In genomic region chr7:45637710-45638109, GRCm38 (mm10) we compare ENCODE assay signal across 13 mouse cellular contexts. TPM values are rescaled to one million over a fixed set of nuclear protein-coding genes. Genes with fewer than 3 reads are reported as not detected.
DNase-seq lines count a peak whose midpoint lies in the region; ATAC-seq lines count a peak whose summit lies in the region.
"Had no signal": no experiment of that assay in that cellular context is flagged by ENCODE, and none has a peak within 500 bp of the region (broad histone marks: within the 10 kb centered on the region; RNA-seq: fewer than 3 reads in every experiment).

No protein-coding gene starts in this region.

- DNase-seq in heart, adult 18-20 months = no peak
- no peak for DNase-seq in midbrain, embryonic 11.5 days (ENCODE audit: low spot score, missing footprints)
- no peak for DNase-seq in limb, embryonic 10.5 days (ENCODE audit: low spot score)
- DNase-seq in kidney, adult 18-20 months = no peak
- no peak for DNase-seq in left cerebral cortex, adult 8-10 months (ENCODE audit: low spot score in 2 of 2)
- DNase-seq: right cerebral cortex, postnatal 25 days had no signal

- no peak overlapping the region for H3K4me3 ChIP-seq in heart, embryonic 16.5 days (ENCODE audit: low read length)
- H3K4me3 ChIP-seq in midbrain, embryonic 11.5 days (ENCODE audit: low read depth, low read length) = peak overlapping the region; percentile 19; the same call in 1 of the 2 replicates
- no peak overlapping the region for H3K4me3 ChIP-seq in midbrain, embryonic 16.5 days (ENCODE audit: low read depth, low read length)
- H3K4me3 ChIP-seq in limb, embryonic 10.5 days = peak overlapping the region; percentile 42; the same call in 1 of the 2 replicates
- no peak overlapping the region; the same call in 1 of the 2 replicates for H3K4me3 ChIP-seq in stomach, embryonic 16.5 days (replicated peaks; ENCODE audit: low read length)

- ATAC-seq in heart, embryonic 16.5 days (replicated peaks; ENCODE audit: extremely low read depth, insufficient read depth, low FRiP score) = no peak
- no peak for ATAC-seq in midbrain, embryonic 11.5 days (ENCODE audit: low FRiP score)
- no peak for ATAC-seq in midbrain, embryonic 16.5 days
- ATAC-seq in stomach, embryonic 16.5 days (ENCODE audit: insufficient read depth, low FRiP score) = no peak

- peaks cover 9% of the 10 kb centered on the region for H3K36me3 ChIP-seq in heart, embryonic 16.5 days (ENCODE audit: control insufficient read depth, insufficient read depth)
- H3K36me3 ChIP-seq in midbrain, embryonic 11.5 days (ENCODE audit: control insufficient read depth, insufficient read depth, low read length) = no peaks in the 10 kb centered on the region
- H3K36me3 ChIP-seq in midbrain, embryonic 16.5 days (ENCODE audit: control insufficient read depth, insufficient read depth, low read length) = peaks cover 13% of the 10 kb centered on the region
- peaks cover 11% of the 10 kb centered on the region for H3K36me3 ChIP-seq in limb, embryonic 10.5 days
- 0 out of 2 replicates have a peak, but pooled peaks cover 3% of the 10 kb centered on the region for H3K36me3 ChIP-seq in stomach, embryonic 16.5 days (ENCODE audit: control insufficient read depth, insufficient read depth, low read length)

- 91% methylated on average over 6 of the region's 6 CpGs for WGBS in heart, embryonic 16.5 days
- 92% methylated on average over 6 of the region's 6 CpGs for WGBS in midbrain, embryonic 11.5 days
- 98% methylated on average over 6 of the region's 6 CpGs for WGBS in midbrain, embryonic 16.5 days
- 98% methylated on average over 6 of the region's 6 CpGs for WGBS in limb, embryonic 10.5 days
- WGBS in stomach, embryonic 16.5 days = 94% methylated on average over 6 of the region's 6 CpGs

- H3K27me3 ChIP-seq in heart, embryonic 16.5 days (ENCODE audit: control insufficient read depth, insufficient read depth, low read length) = no peaks in the 10 kb centered on the region
- no peaks in the 10 kb centered on the region; the same call in 1 of the 2 replicates for H3K27me3 ChIP-seq in midbrain, embryonic 11.5 days (ENCODE audit: control insufficient read depth, insufficient read depth, low read length)
- H3K27me3 ChIP-seq in midbrain, embryonic 16.5 days (ENCODE audit: control insufficient read depth, insufficient read depth, low read depth, low read length) = no peaks in the 10 kb centered on the region
- peaks cover 27% of the 10 kb centered on the region for H3K27me3 ChIP-seq in limb, embryonic 10.5 days (ENCODE audit: low read depth, poor library complexity, severe bottlenecking)
- no peaks in the 10 kb centered on the region for H3K27me3 ChIP-seq in stomach, embryonic 16.5 days (ENCODE audit: control insufficient read depth, insufficient read depth, low read length)

- no peaks in the 10 kb centered on the region for H3K9me3 ChIP-seq in heart, embryonic 16.5 days (replicated peaks; ENCODE audit: control insufficient read depth, low read length)
- H3K9me3 ChIP-seq in midbrain, embryonic 11.5 days (ENCODE audit: control insufficient read depth, low read length) = no peaks in the 10 kb centered on the region
- no peaks in the 10 kb centered on the region for H3K9me3 ChIP-seq in midbrain, embryonic 16.5 days (replicated peaks; ENCODE audit: control insufficient read depth, low read length, poor library complexity, severe bottlenecking)
- H3K9me3 ChIP-seq in limb, embryonic 10.5 days (replicated peaks) = no peaks in the 10 kb centered on the region
- no peaks in the 10 kb centered on the region for H3K9me3 ChIP-seq in stomach, embryonic 16.5 days (replicated peaks; ENCODE audit: control insufficient read depth, low read length)

- no peak overlapping the region for H3K9ac ChIP-seq in heart, embryonic 16.5 days (ENCODE audit: low read length)
- H3K9ac ChIP-seq in midbrain, embryonic 11.5 days (ENCODE audit: low read length) = no peak overlapping the region
- no peak overlapping the region for H3K9ac ChIP-seq in midbrain, embryonic 16.5 days (ENCODE audit: low read depth, low read length)
- peak overlapping the region; percentile 60; the same call in 1 of the 2 replicates for H3K9ac ChIP-seq in stomach, embryonic 16.5 days (ENCODE audit: low read length)

- peaks cover 44% of the 10 kb centered on the region for H3K4me1 ChIP-seq in heart, embryonic 16.5 days (ENCODE audit: control insufficient read depth, insufficient read depth, low read length)
- H3K4me1 ChIP-seq in midbrain, embryonic 11.5 days (ENCODE audit: control insufficient read depth, insufficient read depth, low read length) = peaks cover 12% of the 10 kb centered on the region
- H3K4me1 ChIP-seq in midbrain, embryonic 16.5 days (ENCODE audit: control insufficient read depth, insufficient read depth, low read length) = peaks cover 11% of the 10 kb centered on the region
- H3K4me1 ChIP-seq in limb, embryonic 10.5 days = peaks cover 36% of the 10 kb centered on the region
- H3K4me1 ChIP-seq in stomach, embryonic 16.5 days (ENCODE audit: control insufficient read depth, insufficient read depth, low read length) = peaks cover 38% of the 10 kb centered on the region

- peak overlapping the region; percentile 53; the same call in 1 of the 2 replicates for H3K4me2 ChIP-seq in heart, embryonic 16.5 days (ENCODE audit: low read depth, low read length)
- peak overlapping the region; percentile 40; the same call in 1 of the 2 replicates for H3K4me2 ChIP-seq in midbrain, embryonic 11.5 days
- no peak overlapping the region for H3K4me2 ChIP-seq in midbrain, embryonic 16.5 days (ENCODE audit: low read length)
- 0 out of 2 replicates have a peak overlapping the region, but pooled peaks have one; percentile 56 for H3K4me2 ChIP-seq in stomach, embryonic 16.5 days (ENCODE audit: low read depth, low read length)

- H3K27ac ChIP-seq in heart, embryonic 16.5 days (ENCODE audit: low read length) = no peak overlapping the region
- H3K27ac ChIP-seq in midbrain, embryonic 11.5 days (ENCODE audit: low read depth, low read length) = no peak overlapping the region
- no peak overlapping the region for H3K27ac ChIP-seq in midbrain, embryonic 16.5 days (ENCODE audit: low read length)
- no peak overlapping the region for H3K27ac ChIP-seq in limb, embryonic 10.5 days
- no peak overlapping the region for H3K27ac ChIP-seq in stomach, embryonic 16.5 days (ENCODE audit: low read length)
- H3K27ac ChIP-seq: macrophage had no signal

RNA-seq across cellular contexts. Expression of gene Mamstr, which starts 2.1 kb away (rescaled TPM):
- 7.6 and 9.0 TPM in 2 replicates for polyA plus RNA-seq in heart, embryonic 16.5 days (2015; fragmentation: Nextera tagmentation; extraction: Ambion mirVana)
- 1 to 10 TPM; 2.4 to 2.6 TPM for total RNA-seq in heart, adult 18-20 months (2021)
- 1.8 and 2.1 TPM in 2 replicates for polyA plus RNA-seq in midbrain, embryonic 11.5 days (2014; fragmentation: Nextera tagmentation; extraction: Ambion mirVana)
- 3.4 and 4.6 TPM in 2 replicates for polyA plus RNA-seq in midbrain, embryonic 16.5 days (2015; fragmentation: Nextera tagmentation; extraction: Ambion mirVana)
- polyA plus RNA-seq in limb, embryonic 10.5 days (2016; fragmentation: Nextera tagmentation; extraction: Ambion mirVana) = 2.2 and 3.2 TPM in 2 replicates
- 10.9 and 14.2 TPM in 2 replicates for polyA plus RNA-seq in stomach, embryonic 16.5 days (2015; fragmentation: Nextera tagmentation; extraction: Ambion mirVana)
- total RNA-seq in left cerebral cortex, adult 8-10 months (2022) = 1 to 10 TPM; 3.5 to 6.0 (median 5.6) TPM
- polyA plus RNA-seq: macrophage had no signal

RNA-seq across cellular contexts. Expression of gene Rasip1, which starts 10.4 kb away (rescaled TPM):
- 15.4 and 16.3 TPM in 2 replicates for polyA plus RNA-seq in heart, embryonic 16.5 days (2015; fragmentation: Nextera tagmentation; extraction: Ambion mirVana)
- 10 to 100 TPM; 21.6 to 26.8 TPM for total RNA-seq in heart, adult 18-20 months (2021)
- polyA plus RNA-seq in midbrain, embryonic 11.5 days (2014; fragmentation: Nextera tagmentation; extraction: Ambion mirVana) = 4.0 and 4.7 TPM in 2 replicates
- 17.2 and 18.5 TPM in 2 replicates for polyA plus RNA-seq in midbrain, embryonic 16.5 days (2015; fragmentation: Nextera tagmentation; extraction: Ambion mirVana)
- polyA plus RNA-seq in limb, embryonic 10.5 days (2016; fragmentation: Nextera tagmentation; extraction: Ambion mirVana) = 8.0 and 8.3 TPM in 2 replicates
- 3.3 and 4.4 TPM in 2 replicates for polyA plus RNA-seq in stomach, embryonic 16.5 days (2015; fragmentation: Nextera tagmentation; extraction: Ambion mirVana)
- total RNA-seq in left cerebral cortex, adult 8-10 months (2022) = 1 to 10 TPM; 5.9 to 7.6 (median 6.6) TPM

RNA-seq across cellular contexts. Expression of gene Izumo1, which starts 16.1 kb away (rescaled TPM):
- 0.21 and 0.26 TPM in 2 replicates for polyA plus RNA-seq in heart, embryonic 16.5 days (2015; fragmentation: Nextera tagmentation; extraction: Ambion mirVana)
- total RNA-seq in heart, adult 18-20 months (2021) = under 1 TPM; 0.17 to 0.26 TPM
- 0.10 and 0.29 TPM in 2 replicates for polyA plus RNA-seq in midbrain, embryonic 11.5 days (2014; fragmentation: Nextera tagmentation; extraction: Ambion mirVana)
- not detected in 2 replicates for polyA plus RNA-seq in midbrain, embryonic 16.5 days (2015; fragmentation: Nextera tagmentation; extraction: Ambion mirVana)
- 0.24 TPM in 1 of 2 replicates, not detected in the other for polyA plus RNA-seq in limb, embryonic 10.5 days (2016; fragmentation: Nextera tagmentation; extraction: Ambion mirVana)
- polyA plus RNA-seq in stomach, embryonic 16.5 days (2015; fragmentation: Nextera tagmentation; extraction: Ambion mirVana) = 0.15 TPM in 1 of 2 replicates, not detected in the other
- not detected for total RNA-seq in left cerebral cortex, adult 8-10 months (2022)
- total RNA-seq: layer of hippocampus, adult 18-20 months had no signal
- polyA plus RNA-seq: macrophage had no signal

RNA-seq across cellular contexts. Expression of gene Fut1, which starts 20.6 kb away (rescaled TPM):
- 0.15 and 0.83 TPM in 2 replicates for polyA plus RNA-seq in heart, embryonic 16.5 days (2015; fragmentation: Nextera tagmentation; extraction: Ambion mirVana)
- total RNA-seq in heart, adult 18-20 months (2021) = not detected
- not detected in 2 replicates for polyA plus RNA-seq in midbrain, embryonic 11.5 days (2014; fragmentation: Nextera tagmentation; extraction: Ambion mirVana)
- polyA plus RNA-seq in midbrain, embryonic 16.5 days (2015; fragmentation: Nextera tagmentation; extraction: Ambion mirVana) = not detected in 2 replicates
- polyA plus RNA-seq in limb, embryonic 10.5 days (2016; fragmentation: Nextera tagmentation; extraction: Ambion mirVana) = not detected in 2 replicates
- polyA plus RNA-seq in stomach, embryonic 16.5 days (2015; fragmentation: Nextera tagmentation; extraction: Ambion mirVana) = 1.2 and 1.5 TPM in 2 replicates
- total RNA-seq in left cerebral cortex, adult 8-10 months (2022) = under 1 TPM in 1 of 4 experiments, not detected in 3; 0.21 TPM
- total RNA-seq: heart, adult 8-10 months had no signal
- polyA plus RNA-seq: macrophage had no signal

RNA-seq across cellular contexts. Expression of gene Fgf21, which starts 22.4 kb away (rescaled TPM):
- 1.5 and 1.7 TPM in 2 replicates for polyA plus RNA-seq in heart, embryonic 16.5 days (2015; fragmentation: Nextera tagmentation; extraction: Ambion mirVana)
- total RNA-seq in heart, adult 18-20 months (2021) = not detected
- not detected in 2 replicates for polyA plus RNA-seq in midbrain, embryonic 11.5 days (2014; fragmentation: Nextera tagmentation; extraction: Ambion mirVana)
- polyA plus RNA-seq in midbrain, embryonic 16.5 days (2015; fragmentation: Nextera tagmentation; extraction: Ambion mirVana) = not detected in 2 replicates
- not detected in 2 replicates for polyA plus RNA-seq in limb, embryonic 10.5 days (2016; fragmentation: Nextera tagmentation; extraction: Ambion mirVana)
- 0.28 and 0.32 TPM in 2 replicates for polyA plus RNA-seq in stomach, embryonic 16.5 days (2015; fragmentation: Nextera tagmentation; extraction: Ambion mirVana)
- not detected for total RNA-seq in left cerebral cortex, adult 8-10 months (2022)
- total RNA-seq: heart, adult 8-10 months; layer of hippocampus, adult 18-20 months had no signal
- polyA plus RNA-seq: cortical plate, adult 2 months; macrophage had no signal

Comparison
In these comparisons a context has a peak if more than half of its experiments do, and no peak if none do; other contexts are left out.
1. H3K4me3 ChIP-seq: peak in midbrain, embryonic 11.5 days (single experiment) and limb, embryonic 10.5 days (single experiment); none in heart, embryonic 16.5 days (single experiment), midbrain, embryonic 16.5 days (single experiment) and stomach, embryonic 16.5 days (single experiment).